8 mouse cellular contexts compared by ENCODE assay signal in the genomic region with DNA sequence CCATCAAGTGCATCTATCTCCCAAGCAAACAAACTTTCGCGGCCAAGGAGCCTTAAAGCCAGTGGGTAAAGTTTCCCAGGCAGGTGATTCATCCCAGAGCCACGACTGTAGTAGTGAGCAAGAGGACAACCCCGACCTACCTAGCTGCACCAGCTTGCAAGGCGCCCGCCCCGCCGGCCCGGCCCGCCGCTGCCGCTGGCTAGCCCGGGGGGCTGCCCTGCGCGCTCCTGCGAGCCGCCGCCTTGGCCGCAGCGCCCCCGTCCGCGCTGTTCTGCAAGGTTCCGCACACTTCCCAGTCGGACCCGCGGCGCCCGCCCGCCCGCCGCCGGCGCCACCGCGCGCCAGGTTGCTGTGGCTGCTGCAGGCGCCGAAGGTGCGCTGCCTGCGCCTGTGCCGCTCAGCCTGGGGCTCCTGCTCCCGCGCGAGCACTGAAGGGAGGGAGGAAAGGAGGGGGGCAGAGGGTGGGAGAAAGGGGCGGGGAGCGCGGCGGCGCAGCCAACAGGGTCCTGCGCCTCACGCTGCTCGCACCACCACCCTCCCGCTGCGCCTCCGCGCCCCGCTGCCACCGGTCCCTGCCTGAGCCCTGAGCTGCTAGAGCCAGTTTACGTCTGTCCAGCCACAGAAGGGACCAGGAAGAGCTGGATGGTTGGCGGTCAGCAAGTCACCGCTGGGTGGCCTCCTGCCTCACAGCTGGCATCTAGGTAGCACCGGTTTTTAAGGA. TPM values are rescaled to one million over a fixed set of nuclear protein-coding genes. Genes with fewer than 3 reads are reported as not detected.
A peak's percentile ranks its signal among the peaks of the same experiment; 100 is the strongest.
DNase-seq lines count a peak whose midpoint lies in the region; ATAC-seq and TF ChIP-seq lines count a peak whose summit lies in the region.

No protein-coding gene starts in this region.

- ATAC-seq in embryonic facial prominence, embryonic 12.5 days (ENCODE audit: insufficient number of reproducible peaks, insufficient read depth, low FRiP score, low TSS enrichment): peak; percentile 99
- ATAC-seq in liver, postnatal 0 days: peak; percentile 90

- peak; percentile 54 to 55; a peak in 2 of 4 replicates for TF ChIP-seq POLR2A in MEL (IDR thresholded peaks at IDR 0.05; ENCODE audit: control insufficient read depth in 1 of 2, insufficient read depth in 1 of 2, low read depth in 1 of 2, low read length in 2 of 2, poor library complexity in 1 of 2)

- no peak for TF ChIP-seq EP300 in MEL (IDR thresholded peaks at IDR 0.05; ENCODE audit: low read depth in 1 of 2, low read length in 2 of 2)
- TF ChIP-seq EP300 in liver, postnatal 0 days (IDR thresholded peaks at IDR 0.05; ENCODE audit: low read depth): no peak

- TF ChIP-seq RAD21 in MEL (IDR thresholded peaks at IDR 0.05; ENCODE audit: low read depth, low read length): peak; percentile 17

- H3K36me3 ChIP-seq in MEL (ENCODE audit: control insufficient read depth in 1 of 2, insufficient read depth in 2 of 2, low read length in 2 of 2): peaks cover 0 to 50% of the 10 kb centered on the region in 2 experiments; a peak in 2 of 4 replicates
- H3K36me3 ChIP-seq in embryonic facial prominence, embryonic 12.5 days: no peaks in the 10 kb centered on the region
- H3K36me3 ChIP-seq in liver, postnatal 0 days (replicated peaks; ENCODE audit: insufficient read depth, low read length): no peaks in the 10 kb centered on the region

- peak in 2 of 3 experiments; percentile 16 to 26; a peak in 3 of 6 replicates for TF ChIP-seq CTCF in MEL (IDR thresholded peaks at IDR 0.05 in 2 of 3, conservative IDR thresholded peaks at IDR 0.05 in 1 of 3; ENCODE audit: control insufficient read depth in 1 of 3, insufficient read depth in 1 of 3, low read depth in 2 of 3, low read length in 3 of 3, poor library complexity in 1 of 3, severe bottlenecking in 1 of 3)
- peak; percentile 45 for TF ChIP-seq CTCF in liver, postnatal 0 days (IDR thresholded peaks at IDR 0.05; ENCODE audit: low read depth)

- H3K79me2 ChIP-seq in MEL (ENCODE audit: control insufficient read depth, insufficient read depth, low read length, poor library complexity): peaks cover 1% of the 10 kb centered on the region; the same call in 1 of the 2 replicates

- peak overlapping the region; percentile 71 to 77 for H3K4me3 ChIP-seq in MEL (ENCODE audit: control insufficient read depth in 1 of 2, insufficient read depth in 1 of 2, low read depth in 2 of 2, low read length in 2 of 2)
- peak overlapping the region; percentile 55 for H3K4me3 ChIP-seq in embryonic facial prominence, embryonic 12.5 days
- peak overlapping the region; percentile 58 for H3K4me3 ChIP-seq in liver, postnatal 0 days (ENCODE audit: low read depth, low read length)

- peak overlapping the region; percentile 93 for H3K4me2 ChIP-seq in embryonic facial prominence, embryonic 12.5 days (replicated peaks)
- H3K4me2 ChIP-seq in liver, postnatal 0 days (ENCODE audit: low read depth, low read length): peak overlapping the region; percentile 78

- H3K9me3 ChIP-seq in MEL (replicated peaks; ENCODE audit: insufficient read depth, low read length): no peaks in the 10 kb centered on the region
- no peaks in the 10 kb centered on the region for H3K9me3 ChIP-seq in embryonic facial prominence, embryonic 12.5 days
- H3K9me3 ChIP-seq in liver, postnatal 0 days (ENCODE audit: low read length): no peaks in the 10 kb centered on the region

- peak; percentile 91 for DNase-seq in MEL (ENCODE audit: low read depth, low spot score)
- peak; percentile 17 for DNase-seq in adrenal gland, adult 8-10 months
- peak; percentile 16 to 23 for DNase-seq in heart, postnatal 10 days
- DNase-seq in kidney, postnatal 4 days: peak; percentile 75 to 86
- DNase-seq in liver, postnatal 0 days: peak; percentile 69
- peak; percentile 88 for DNase-seq in right cerebral cortex, adult 18-20 months
- DNase-seq in thymus, postnatal 25 days: no peak

- under 1% methylated on average over 51 of the region's 63 CpGs for WGBS in embryonic facial prominence, embryonic 12.5 days
- WGBS in liver, postnatal 0 days (ENCODE audit: insufficient replicate concordance): under 1% methylated on average over 38 of the region's 63 CpGs

- H3K4me1 ChIP-seq in MEL (ENCODE audit: control insufficient read depth in 1 of 2, insufficient read depth in 2 of 2, low read length in 2 of 2): peaks cover 21 to 33% of the 10 kb centered on the region in 2 experiments
- H3K4me1 ChIP-seq in embryonic facial prominence, embryonic 12.5 days: no peaks in the 10 kb centered on the region
- no peaks in the 10 kb centered on the region for H3K4me1 ChIP-seq in liver, postnatal 0 days (ENCODE audit: insufficient read depth)

- H3K27ac ChIP-seq in MEL (ENCODE audit: control insufficient read depth, low read depth, low read length): peak overlapping the region; percentile 22; the same call in 1 of the 2 replicates
- H3K27ac ChIP-seq in embryonic facial prominence, embryonic 12.5 days: no peak overlapping the region
- peak overlapping the region; percentile 62; the same call in 1 of the 2 replicates for H3K27ac ChIP-seq in liver, postnatal 0 days (ENCODE audit: low read depth)

- H3K9ac ChIP-seq in MEL (ENCODE audit: control insufficient read depth, low read depth, low read length, poor library complexity, severe bottlenecking): peak overlapping the region; percentile 69
- peak overlapping the region; percentile 66 for H3K9ac ChIP-seq in embryonic facial prominence, embryonic 12.5 days
- peak overlapping the region; percentile 59 for H3K9ac ChIP-seq in liver, postnatal 0 days (replicated peaks)

- H3K27me3 ChIP-seq in MEL (ENCODE audit: control insufficient read depth in 1 of 2, insufficient read depth in 2 of 2, low read length in 2 of 2): no peaks in the 10 kb centered on the region
- peaks cover 10% of the 10 kb centered on the region; the same call in 1 of the 2 replicates for H3K27me3 ChIP-seq in embryonic facial prominence, embryonic 12.5 days
- peaks cover 11% of the 10 kb centered on the region; the same call in 1 of the 2 replicates for H3K27me3 ChIP-seq in liver, postnatal 0 days (ENCODE audit: insufficient read depth, low read length)

- intact Hi-C loops in heart, postnatal 10 days (cut with DNase I): loop anchor here (5.0 kb wide), 1 partner anchor 392 kb away; no protein-coding TSS in a partner anchor

TF ChIP-seq in MEL, 35 proteins besides CTCF, POLR2A, EP300 and RAD21 (continues in another document):
- no peak for TF ChIP-seq POLR2AphosphoS2 (IDR thresholded peaks at IDR 0.05; ENCODE audit: low read length)
- TF ChIP-seq ZKSCAN1 (IDR thresholded peaks at IDR 0.05; ENCODE audit: low read depth, low read length): no peak
- no peak for TF ChIP-seq MYC (IDR thresholded peaks at IDR 0.05; ENCODE audit: low read depth, low read length)
- no peak for TF ChIP-seq POLR2AphosphoS5 (IDR thresholded peaks at IDR 0.05; ENCODE audit: borderline replicate concordance, low read depth, low read length)
- no peak for TF ChIP-seq CHD2 (IDR thresholded peaks at IDR 0.05; ENCODE audit: low read length)
- TF ChIP-seq USF1 (IDR thresholded peaks at IDR 0.05; ENCODE audit: low read depth, low read length): no peak
- TF ChIP-seq MYB (IDR thresholded peaks at IDR 0.05; ENCODE audit: low read depth, low read length): no peak
- no peak for TF ChIP-seq KAT2A (conservative IDR thresholded peaks at IDR 0.05; ENCODE audit: low read depth, low read length)
- TF ChIP-seq ZMIZ1 (IDR thresholded peaks at IDR 0.05; ENCODE audit: low read depth, low read length): no peak
- peak; percentile 70 for TF ChIP-seq MAX (IDR thresholded peaks at IDR 0.05; ENCODE audit: low read length)
- no peak for TF ChIP-seq SMC3 (IDR thresholded peaks at IDR 0.05; ENCODE audit: low read depth, low read length)
- no peak for TF ChIP-seq RCOR1 (IDR thresholded peaks at IDR 0.05; ENCODE audit: low read depth, low read length)
- peak; percentile 89; the same call in 1 of the 2 replicates for TF ChIP-seq MAZ (IDR thresholded peaks at IDR 0.05; ENCODE audit: low read depth, low read length)
- no peak for TF ChIP-seq MXI1 (IDR thresholded peaks at IDR 0.05; ENCODE audit: low read depth, low read length)
- no peak for TF ChIP-seq USF2 (IDR thresholded peaks at IDR 0.05; ENCODE audit: borderline replicate concordance in 1 of 2, insufficient read depth in 1 of 2, low read depth in 1 of 2, low read length in 2 of 2)
- no peak for TF ChIP-seq JUND (IDR thresholded peaks at IDR 0.05; ENCODE audit: low read depth, low read length)
- TF ChIP-seq E2F4 (IDR thresholded peaks at IDR 0.05; ENCODE audit: borderline replicate concordance, low read depth, low read length): no peak
- no peak for TF ChIP-seq MEF2A (IDR thresholded peaks at IDR 0.05; ENCODE audit: extremely low read depth, insufficient replicate concordance, low read depth, low read length, poor library complexity, severe bottlenecking)
- TF ChIP-seq GATA1 (IDR thresholded peaks at IDR 0.05; ENCODE audit: low read depth, low read length): no peak
- TF ChIP-seq ETS1 (IDR thresholded peaks at IDR 0.05; ENCODE audit: low read depth, low read length): no peak
- no peak for TF ChIP-seq TCF12 (IDR thresholded peaks at IDR 0.05; ENCODE audit: low read depth, low read length)
- 0 out of 2 replicates have a peak, but pooled peaks have one; percentile 52 for TF ChIP-seq CHD1 (IDR thresholded peaks at IDR 0.05; ENCODE audit: low read depth, low read length)
- no peak for TF ChIP-seq HCFC1 (IDR thresholded peaks at IDR 0.05; ENCODE audit: low read depth, low read length)
- TF ChIP-seq ELF1 (IDR thresholded peaks at IDR 0.05; ENCODE audit: low read depth, low read length): no peak
- TF ChIP-seq BHLHE40 (IDR thresholded peaks at IDR 0.05; ENCODE audit: borderline replicate concordance, low read depth, low read length): no peak
- peak; percentile 61 for TF ChIP-seq NRF1 (IDR thresholded peaks at IDR 0.05; ENCODE audit: insufficient read depth, low read depth, low read length, poor library complexity, severe bottlenecking)
- no peak for TF ChIP-seq ZC3H11A (IDR thresholded peaks at IDR 0.05; ENCODE audit: low read depth, low read length)
- TF ChIP-seq ZNF384 (IDR thresholded peaks at IDR 0.05; ENCODE audit: low read depth, low read length): no peak
- TF ChIP-seq NELFE (IDR thresholded peaks at IDR 0.05; ENCODE audit: low read depth, low read length): no peak; the same call in 1 of the 2 replicates

RNA-seq across cellular contexts. Expression of a gene that starts 8.7 kb away (rescaled TPM):
- total RNA-seq in MEL (2012; rRNA removed): 0.85 and 0.98 TPM in 2 replicates
- 1 to 10 TPM in 1 of 2 experiments, not detected in 1; 1.1 TPM for polyA plus RNA-seq in MEL (2012; ENCODE audit: insufficient read depth in 1 of 2, insufficient read length in 2 of 2, low read depth in 1 of 2, low replicate concordance in 2 of 2, missing spikeins in 1 of 2)
- total RNA-seq in adrenal gland, adult 8-10 months (2022): 1 to 10 TPM in 2 of 4 experiments, under 1 TPM in 2; 0.23 to 1.4 (median 0.78) TPM
- 1.4 and 1.5 TPM in 2 replicates for polyA plus RNA-seq in embryonic facial prominence, embryonic 12.5 days (2016; fragmentation: Nextera tagmentation; extraction: Ambion mirVana)
- total RNA-seq in heart, postnatal 10 days (2021): under 1 TPM in 1 of 2 experiments, not detected in 1; 0.07 TPM
- 0.34 and 0.37 TPM in 2 replicates for polyA plus RNA-seq in liver, postnatal 0 days (2015; fragmentation: Nextera tagmentation; extraction: Ambion mirVana)
